Mouse (Mus musculus): Measurements from ENCODE around the gene Epsti1. TPM values are rescaled to one million over a fixed set of nuclear protein-coding genes. Genes with fewer than 3 reads are reported as not detected.

Gene Epsti1
- polyA plus RNA-seq, 1 experiment = 35.3 TPM

- no peak for DNase-seq (ENCODE audit: low read depth in 1 of 2, low spot score in 2 of 2)
- no peak overlapping the region for H3K4me3 ChIP-seq (ENCODE audit: extremely low read depth, insufficient read depth, insufficient read length)
- TF ChIP-seq CTCF (IDR thresholded peaks at IDR 0.05; ENCODE audit: extremely low read depth, insufficient read depth, insufficient read length, insufficient replicate concordance) (no peak), POLR2A (IDR thresholded peaks at IDR 0.05; ENCODE audit: low read depth, low read length) (no peak)
- H3K27me3 ChIP-seq (ENCODE audit: control insufficient read depth, insufficient read depth, low read length) = no peaks in the 10 kb centered on the region
- H3K4me1 ChIP-seq (ENCODE audit: control insufficient read depth, insufficient read depth, insufficient read length) = no peaks in the 10 kb centered on the region
- no peak overlapping the region for H3K27ac ChIP-seq (ENCODE audit: insufficient read depth, low read length)
- peaks cover 13% of the 10 kb centered on the region for H3K36me3 ChIP-seq (ENCODE audit: control insufficient read depth, insufficient read depth, low read length)
Observed at GRCm38 (mm10) chr14:77997731-77998130, 93.7 kb downstream of the Epsti1 start.

DNA sequence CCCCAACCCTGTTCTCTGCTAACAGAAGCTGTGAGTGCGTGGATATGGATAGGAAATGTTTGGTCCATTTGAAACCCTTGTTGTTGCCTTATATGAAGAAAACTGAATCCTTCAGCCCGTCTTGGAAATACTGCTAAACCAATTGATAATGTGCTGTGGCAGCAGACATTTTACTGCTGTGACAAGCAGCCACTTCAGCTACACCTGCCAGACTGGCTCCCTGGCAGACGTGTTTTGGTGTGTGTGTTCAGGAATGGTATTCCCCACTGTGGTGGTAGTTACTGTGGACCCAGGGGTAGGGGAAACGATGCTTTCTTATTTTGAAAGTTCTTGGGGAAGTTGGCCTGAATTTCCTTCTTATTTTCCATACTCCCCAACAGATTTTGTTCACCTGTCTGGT is 100.4 kb downstream of the Epsti1 start:
- DNase-seq (ENCODE audit: low read depth in 1 of 2, low spot score in 2 of 2) = no peak
- Histone ChIP-seq H3K27ac (ENCODE audit: insufficient read depth, low read length) (no peak overlapping the region), H3K4me1 (ENCODE audit: control insufficient read depth, insufficient read depth, insufficient read length) (no peaks in the 10 kb centered on the region), H3K4me3 (ENCODE audit: extremely low read depth, insufficient read depth, insufficient read length) (no peak overlapping the region), H3K36me3 (ENCODE audit: control insufficient read depth, insufficient read depth, low read length) (peaks cover 8% of the 10 kb centered on the region), H3K27me3 (ENCODE audit: control insufficient read depth, insufficient read depth, low read length) (no peaks in the 10 kb centered on the region)
- TF ChIP-seq CTCF (IDR thresholded peaks at IDR 0.05; ENCODE audit: extremely low read depth, insufficient read depth, insufficient read length, insufficient replicate concordance) (no peak), POLR2A (IDR thresholded peaks at IDR 0.05; ENCODE audit: low read depth, low read length) (no peak)
- 77% methylated on average over 4 of the region's 4 CpGs for WGBS

DNA sequence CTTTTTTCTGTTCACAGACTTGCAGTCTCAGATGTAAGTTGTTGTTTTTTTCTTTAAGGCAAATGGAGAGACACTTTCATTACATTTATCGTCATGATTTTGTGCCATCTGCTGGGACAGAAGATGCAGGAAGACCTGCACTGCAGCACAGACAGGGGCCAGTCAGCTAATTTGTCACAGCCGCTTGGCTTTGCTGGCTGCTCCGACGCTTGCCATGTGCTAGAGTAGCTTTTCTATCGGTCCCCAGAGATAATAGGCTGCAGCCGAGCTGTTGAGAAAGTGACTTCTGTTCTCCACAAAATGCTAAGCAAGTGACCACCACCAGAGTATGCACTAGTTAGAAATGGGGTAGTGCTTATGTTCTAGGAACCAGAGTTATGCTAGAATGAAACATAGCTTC is 104.0 kb downstream of the Epsti1 start:
- TF ChIP-seq CTCF (IDR thresholded peaks at IDR 0.05; ENCODE audit: extremely low read depth, insufficient read depth, insufficient read length, insufficient replicate concordance) (no peak), POLR2A (IDR thresholded peaks at IDR 0.05; ENCODE audit: low read depth, low read length) (no peak)
- H3K27me3 ChIP-seq (ENCODE audit: control insufficient read depth, insufficient read depth, low read length) = no peaks in the 10 kb centered on the region
- H3K4me3 ChIP-seq (ENCODE audit: extremely low read depth, insufficient read depth, insufficient read length) = no peak overlapping the region
- no peaks in the 10 kb centered on the region for H3K4me1 ChIP-seq (ENCODE audit: control insufficient read depth, insufficient read depth, insufficient read length)
- H3K27ac ChIP-seq (ENCODE audit: insufficient read depth, low read length) = no peak overlapping the region
- WGBS = 82% methylated on average over 6 of the region's 6 CpGs
- DNase-seq (ENCODE audit: low read depth in 1 of 2, low spot score in 2 of 2) = no peak
- H3K36me3 ChIP-seq (ENCODE audit: control insufficient read depth, insufficient read depth, low read length) = no peaks in the 10 kb centered on the region

GRCm38 (mm10) chr14:78011808-78012207 is 107.8 kb downstream of the Epsti1 start:
- Histone ChIP-seq H3K4me1 (ENCODE audit: control insufficient read depth, insufficient read depth, insufficient read length) (no peaks in the 10 kb centered on the region), H3K27me3 (ENCODE audit: control insufficient read depth, insufficient read depth, low read length) (no peaks in the 10 kb centered on the region), H3K36me3 (ENCODE audit: control insufficient read depth, insufficient read depth, low read length) (no peaks in the 10 kb centered on the region), H3K27ac (ENCODE audit: insufficient read depth, low read length) (no peak overlapping the region), H3K4me3 (ENCODE audit: extremely low read depth, insufficient read depth, insufficient read length) (no peak overlapping the region)
- TF ChIP-seq CTCF (IDR thresholded peaks at IDR 0.05; ENCODE audit: extremely low read depth, insufficient read depth, insufficient read length, insufficient replicate concordance) (no peak), POLR2A (IDR thresholded peaks at IDR 0.05; ENCODE audit: low read depth, low read length) (no peak)
- WGBS = 55% methylated on average over 10 of the region's 10 CpGs
- no peak for DNase-seq (ENCODE audit: low read depth in 1 of 2, low spot score in 2 of 2)

GRCm38 (mm10) chr14:78015540-78016321 is 111.7 kb downstream of the Epsti1 start:
- TF ChIP-seq POLR2A (IDR thresholded peaks at IDR 0.05; ENCODE audit: low read depth, low read length) (no peak), CTCF (IDR thresholded peaks at IDR 0.05; ENCODE audit: extremely low read depth, insufficient read depth, insufficient read length, insufficient replicate concordance) (no peak)
- Histone ChIP-seq H3K27ac (ENCODE audit: insufficient read depth, low read length) (no peak overlapping the region), H3K4me3 (ENCODE audit: extremely low read depth, insufficient read depth, insufficient read length) (no peak overlapping the region), H3K4me1 (ENCODE audit: control insufficient read depth, insufficient read depth, insufficient read length) (no peaks in the 10 kb centered on the region), H3K36me3 (ENCODE audit: control insufficient read depth, insufficient read depth, low read length) (no peaks in the 10 kb centered on the region), H3K27me3 (ENCODE audit: control insufficient read depth, insufficient read depth, low read length) (no peaks in the 10 kb centered on the region)
- DNase-seq (ENCODE audit: low read depth in 1 of 2, low spot score in 2 of 2) = no peak
- WGBS = 92% methylated on average over 7 of the region's 7 CpGs

- WGBS = 77% methylated on average over 4 of the region's 4 CpGs
Observed at GRCm38 (mm10) chr14:78016398-78016797, 112.4 kb downstream of the Epsti1 start.

DNA sequence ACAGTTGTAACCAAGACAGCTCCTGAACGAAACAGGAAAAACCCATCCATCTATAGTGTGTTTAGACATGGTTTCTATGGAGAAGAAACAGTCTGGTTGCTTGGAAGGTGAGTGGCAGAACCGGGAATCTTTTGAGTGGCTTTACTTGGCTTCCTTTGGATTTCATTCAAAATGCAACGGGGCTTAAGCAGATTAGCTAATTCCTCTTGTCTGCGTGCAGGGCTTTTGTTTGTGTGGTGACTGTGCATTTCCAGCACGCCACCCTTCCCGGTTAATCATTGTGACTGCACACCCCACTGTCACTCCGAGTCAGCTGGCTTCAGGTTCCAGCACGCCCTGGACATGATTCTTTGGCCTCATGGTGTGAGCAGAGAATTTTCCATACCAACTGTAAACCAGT is 115.9 kb downstream of the Epsti1 start:
- 81% methylated on average over 8 of the region's 8 CpGs for WGBS
- TF ChIP-seq POLR2A (IDR thresholded peaks at IDR 0.05; ENCODE audit: low read depth, low read length) (no peak), CTCF (IDR thresholded peaks at IDR 0.05; ENCODE audit: extremely low read depth, insufficient read depth, insufficient read length, insufficient replicate concordance) (no peak)
- no peaks in the 10 kb centered on the region for H3K27me3 ChIP-seq (ENCODE audit: control insufficient read depth, insufficient read depth, low read length)
- no peaks in the 10 kb centered on the region for H3K4me1 ChIP-seq (ENCODE audit: control insufficient read depth, insufficient read depth, insufficient read length)
- no peak overlapping the region for H3K4me3 ChIP-seq (ENCODE audit: extremely low read depth, insufficient read depth, insufficient read length)
- DNase-seq (ENCODE audit: low read depth in 1 of 2, low spot score in 2 of 2) = no peak
- no peaks in the 10 kb centered on the region for H3K36me3 ChIP-seq (ENCODE audit: control insufficient read depth, insufficient read depth, low read length)
- H3K27ac ChIP-seq (ENCODE audit: insufficient read depth, low read length) = no peak overlapping the region

More at GRCm38 (mm10) chr14:78016398-78016797, 112.4 kb downstream of the Epsti1 start:
- Histone ChIP-seq H3K4me3 (ENCODE audit: extremely low read depth, insufficient read depth, insufficient read length) (no peak overlapping the region), H3K36me3 (ENCODE audit: control insufficient read depth, insufficient read depth, low read length) (no peaks in the 10 kb centered on the region), H3K4me1 (ENCODE audit: control insufficient read depth, insufficient read depth, insufficient read length) (no peaks in the 10 kb centered on the region), H3K27ac (ENCODE audit: insufficient read depth, low read length) (no peak overlapping the region), H3K27me3 (ENCODE audit: control insufficient read depth, insufficient read depth, low read length) (no peaks in the 10 kb centered on the region)
- TF ChIP-seq POLR2A (IDR thresholded peaks at IDR 0.05; ENCODE audit: low read depth, low read length) (no peak), CTCF (IDR thresholded peaks at IDR 0.05; ENCODE audit: extremely low read depth, insufficient read depth, insufficient read length, insufficient replicate concordance) (no peak)
- DNase-seq (ENCODE audit: low read depth in 1 of 2, low spot score in 2 of 2) = no peak
